Mouse (Mus musculus) granulocyte monocyte progenitor cell, adult 5-6 weeks (primary cell): Measurements from ENCODE around the gene Pigc. TPM values are rescaled to one million over a fixed set of nuclear protein-coding genes. Genes with fewer than 3 reads are reported as not detected.

Source experiments
- ATAC-seq: replicated peaks from 2 replicates; pipeline ENCODE4 v1.8.0; 2016; ENCODE audit warnings: mild to moderate bottlenecking, moderate TSS enrichment, inconsistent platforms; ENCODE audit not compliant: poor library complexity, severe bottlenecking
- total RNA-seq, 2 experiments: library from RNA; stranded (forward) in 1 of 2; stranded (reverse) in 1 of 2; fragments of 200-712, 200-1000 nt in 1 of 2; fragments of >200 nt in 1 of 2; fragmentation: Nextera tagmentation in 1 of 2; gene quantifications; 2 replicates each; pipeline ENCODE4 v1.2.3; 2014 to 2017

Gene Pigc
- total RNA-seq, 2 experiments from 2014 or later = 17.2 to 23.6 TPM

DNA sequence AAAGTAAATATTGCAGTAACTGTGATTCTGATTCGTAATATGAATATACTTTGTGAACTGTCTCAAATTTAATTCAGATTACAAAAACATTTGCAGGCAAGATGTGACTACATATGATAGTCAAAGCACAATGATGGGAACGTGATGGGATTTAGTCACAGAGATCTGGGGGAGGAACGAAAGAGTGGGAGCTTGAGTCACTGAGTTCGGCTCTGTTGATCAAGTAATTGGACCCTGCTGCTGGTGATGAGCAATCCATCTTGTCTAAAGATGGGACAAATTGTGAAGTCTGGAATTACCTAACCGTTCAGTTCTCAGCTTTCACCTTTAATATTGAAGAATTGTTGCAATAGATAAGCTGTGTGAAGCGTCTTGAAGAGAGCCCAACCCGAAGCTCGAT lies 3.2 kb downstream of the Pigc start:
- no peak for ATAC-seq

DNA sequence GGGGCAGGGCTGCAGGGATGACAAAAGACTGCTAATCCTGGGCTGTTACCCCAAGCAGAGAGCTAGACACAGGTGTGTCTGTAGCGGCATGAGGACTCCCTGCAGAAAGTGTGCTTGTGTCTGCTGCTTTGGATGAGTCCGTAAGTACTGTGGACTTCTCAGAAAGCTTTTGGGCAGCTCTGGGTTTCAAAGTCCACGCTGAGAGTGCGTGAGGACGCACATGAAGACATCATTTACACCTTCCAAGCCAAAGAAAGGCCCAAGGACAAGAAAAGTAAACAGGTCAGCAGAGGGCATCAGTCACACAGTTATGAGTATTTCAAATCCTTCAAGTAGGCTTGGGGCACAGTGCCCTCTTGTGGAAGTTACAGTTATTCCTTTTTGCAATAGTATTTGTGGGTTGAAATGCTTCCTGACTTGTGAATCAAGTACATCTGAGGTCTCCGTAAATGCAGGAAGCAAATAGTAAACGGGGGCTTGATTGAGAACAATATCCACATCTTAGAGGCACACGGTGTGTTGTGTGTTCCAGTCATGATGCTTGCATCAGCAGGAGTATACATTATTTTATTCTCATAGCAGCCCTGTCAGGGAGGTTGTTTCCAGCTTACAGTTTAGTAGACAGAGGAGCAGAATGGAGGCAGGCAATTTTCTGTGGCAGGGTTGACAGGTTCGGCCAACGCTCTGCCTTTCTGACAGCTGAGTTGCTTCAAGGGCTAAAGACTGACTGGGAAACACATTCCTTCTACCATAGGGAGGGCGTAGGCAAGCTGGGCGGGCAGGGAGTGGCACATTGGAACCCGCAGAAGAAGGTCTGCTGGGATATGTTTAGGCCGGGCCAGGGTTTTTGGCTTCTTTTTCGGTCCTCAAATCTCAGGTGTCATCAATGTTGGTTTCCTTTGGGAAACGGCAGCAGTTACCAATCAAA lies 7.5 kb downstream of the Pigc start:
- peak; percentile 87 for ATAC-seq

GRCm38 (mm10) chr1:161977331-161977730 lies 8.3 kb downstream of the Pigc start:
- ATAC-seq = no peak

DNA sequence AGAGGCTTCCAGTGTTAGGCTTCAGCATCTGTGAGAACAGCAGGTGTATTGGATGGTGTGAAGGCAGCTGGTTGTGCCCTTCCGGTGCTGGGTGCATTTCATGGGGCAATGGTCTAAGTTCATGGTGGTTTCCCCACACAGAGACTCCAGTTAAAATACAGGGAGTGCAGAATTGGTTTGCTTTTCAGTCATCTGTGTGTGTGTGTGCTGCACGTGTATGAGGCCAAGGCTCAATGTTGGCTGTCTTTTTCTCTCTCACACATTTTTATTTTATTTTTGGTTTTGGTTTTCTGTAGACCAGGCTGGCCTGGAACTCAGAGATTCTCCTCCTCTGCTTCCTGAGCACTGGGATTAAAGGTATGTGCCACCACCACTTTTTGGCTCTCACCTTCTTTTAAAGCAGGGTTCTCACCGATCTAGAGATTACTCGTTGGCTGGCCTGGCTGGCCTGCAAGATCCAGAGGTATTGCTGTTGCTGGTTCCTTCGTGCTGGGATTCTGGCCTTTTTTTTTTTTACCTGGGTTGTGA lies 9.3 kb downstream of the Pigc start:
- no peak for ATAC-seq

DNA sequence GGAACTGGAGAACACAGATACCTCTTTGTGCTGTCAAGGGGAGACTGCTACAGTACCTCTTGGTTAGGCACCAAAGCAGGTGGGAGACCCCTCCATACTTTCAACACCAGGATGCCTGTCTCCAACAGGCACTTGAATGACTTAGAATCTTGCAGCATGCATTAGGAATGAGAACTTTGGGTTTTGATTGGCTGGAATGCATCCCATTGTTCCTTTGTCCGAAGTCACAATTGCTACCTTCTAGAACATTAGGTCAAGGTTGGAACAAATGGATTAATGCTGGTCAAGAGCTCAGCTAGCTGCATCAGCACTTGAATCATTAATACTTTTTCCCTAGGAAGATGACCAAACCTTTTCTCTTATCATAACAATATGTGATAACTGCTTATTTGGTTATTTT lies 10.6 kb downstream of the Pigc start, which contains the start of gene 4930558K02Rik:
Gene 4930558K02Rik, minus strand, starts transcription at position 101 of the 400 bp plus-strand sequence.
- no peak for ATAC-seq

DNA sequence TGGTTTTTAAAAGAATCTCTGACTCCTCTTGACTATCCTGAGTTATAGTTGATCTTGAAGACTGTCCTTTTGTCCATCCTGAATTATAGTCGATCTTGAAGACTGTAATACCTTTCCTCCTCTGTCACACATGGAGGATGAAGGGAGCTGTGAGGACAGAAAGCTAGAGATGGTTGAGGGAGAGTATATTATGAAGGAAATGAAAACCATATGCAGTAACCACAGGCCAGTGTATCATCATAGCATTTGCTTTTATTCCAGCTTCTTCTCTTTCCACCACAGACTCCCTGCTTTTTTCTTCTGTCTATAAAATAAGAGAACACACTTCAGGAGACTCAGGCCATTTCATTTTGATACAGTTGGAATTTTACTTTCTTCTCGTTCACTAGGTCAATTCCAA lies 11.1 kb downstream of the Pigc start:
- ATAC-seq = no peak

- no peak for ATAC-seq
Observed at GRCm38 (mm10) chr1:161980626-161981298, 11.8 kb downstream of the Pigc start.

- no peak for ATAC-seq
Observed at GRCm38 (mm10) chr1:161983451-161983850, 14.5 kb downstream of the Pigc start.

GRCm38 (mm10) chr1:161983979-161984566 lies 15.1 kb downstream of the Pigc start:
- no peak for ATAC-seq

DNA sequence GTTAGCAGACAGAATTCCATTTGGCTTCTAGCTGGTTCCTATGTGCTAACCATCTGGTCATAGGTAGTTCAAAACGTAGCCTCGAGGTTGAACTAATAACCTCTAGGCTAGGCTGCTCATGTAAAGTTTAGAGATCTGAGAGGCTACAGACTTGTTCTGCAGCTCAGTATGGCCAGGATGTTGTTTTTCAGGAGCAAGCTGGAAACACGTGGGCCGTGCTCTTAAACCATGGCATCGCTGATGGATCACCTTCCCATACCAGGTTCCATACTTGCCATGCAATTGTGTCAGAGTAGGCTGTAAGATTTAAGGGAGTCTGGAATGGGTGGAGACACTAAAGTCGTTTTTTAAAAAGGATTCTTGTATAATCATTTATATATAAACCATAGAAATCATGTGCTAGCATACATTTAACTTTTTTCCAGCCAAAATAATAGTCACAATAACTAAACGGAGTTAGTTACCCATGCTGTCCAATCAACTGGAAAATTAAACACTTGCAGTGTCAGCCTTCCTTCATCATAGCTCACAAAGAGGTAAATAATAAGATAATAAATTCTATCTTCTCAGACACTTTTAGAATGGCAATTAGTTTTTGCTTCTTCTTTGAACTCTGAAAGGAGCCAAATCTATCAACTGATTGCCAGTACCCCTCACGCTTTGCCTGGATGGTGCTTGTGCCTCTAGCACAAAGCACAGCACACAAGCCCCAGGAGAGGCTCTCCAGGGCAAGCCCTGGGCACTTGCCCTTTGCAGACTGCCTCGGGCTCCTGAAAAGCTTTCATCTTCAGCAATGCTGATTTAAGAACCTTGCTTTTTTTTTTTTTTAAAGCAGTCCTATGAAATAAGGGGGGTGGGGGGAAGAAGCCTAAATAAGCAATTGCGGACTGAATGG lies 21.9 kb downstream of the Pigc start:
- ATAC-seq = no peak

DNA sequence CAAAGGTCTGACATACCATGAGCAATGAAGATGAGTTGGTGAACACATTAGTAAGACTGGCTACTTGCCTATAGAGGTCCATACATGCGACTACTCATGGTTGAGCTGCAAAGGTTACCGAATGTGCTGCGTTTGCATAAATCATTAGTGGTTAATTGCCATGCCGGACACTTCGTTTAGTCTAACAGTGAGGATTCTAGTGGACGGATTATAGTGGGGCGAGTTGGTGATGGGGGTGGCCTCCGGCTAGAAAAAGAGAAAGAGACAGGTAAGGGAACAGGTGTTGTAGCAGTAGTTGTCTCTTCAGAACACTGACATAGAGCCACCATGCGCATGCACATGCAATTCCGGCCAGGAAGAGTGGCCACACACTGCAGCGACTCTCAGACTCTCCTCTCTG lies 22.9 kb downstream of the Pigc start:
- no peak for ATAC-seq

GRCm38 (mm10) chr1:161992389-161992788 lies 23.4 kb downstream of the Pigc start:
- ATAC-seq = peak; percentile 50

DNA sequence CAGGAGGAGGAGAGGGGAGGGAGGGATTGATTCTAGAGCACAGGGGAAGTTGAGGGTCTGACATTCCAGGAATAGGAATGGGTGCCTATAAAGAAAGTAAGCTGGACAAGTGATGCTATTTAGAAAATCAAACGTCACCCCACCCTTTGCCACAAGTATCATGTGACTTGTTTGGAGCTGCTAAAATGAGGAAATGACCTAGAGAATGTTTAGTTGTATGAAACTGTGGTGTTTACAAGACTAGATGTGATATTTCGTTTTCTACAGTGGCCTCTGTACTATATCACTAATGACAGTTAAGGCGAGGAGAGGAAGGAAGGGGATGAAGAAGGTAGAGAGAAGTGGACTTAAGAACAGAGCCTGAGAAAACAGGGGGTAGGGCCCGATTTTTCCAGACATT lies 29.8 kb downstream of the Pigc start:
- ATAC-seq = peak; percentile 83

DNA sequence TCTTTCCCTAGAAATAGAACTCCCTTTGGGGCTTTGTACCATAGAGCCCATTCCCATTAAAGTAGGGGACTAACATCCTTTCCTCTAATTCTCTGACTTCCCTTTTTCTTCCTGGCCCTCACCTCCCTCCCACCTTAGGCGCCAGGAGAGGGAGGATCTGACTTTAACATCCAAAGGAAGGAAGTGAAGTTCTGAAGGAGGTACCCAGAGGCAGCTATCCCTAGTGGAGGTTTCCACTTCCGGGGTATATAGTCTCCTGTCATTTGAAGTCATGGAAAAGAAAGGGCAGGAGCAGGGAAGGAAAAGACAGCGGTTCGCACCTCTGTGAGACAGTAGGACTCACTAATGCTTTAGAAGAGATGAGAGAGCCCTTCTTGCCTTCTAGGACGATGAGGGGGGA lies 30.4 kb downstream of the Pigc start:
- ATAC-seq = peak; percentile 64

GRCm38 (mm10) chr1:161999882-162000371 lies 30.9 kb downstream of the Pigc start:
- ATAC-seq = peak; percentile 40

- no peak for ATAC-seq
Observed at GRCm38 (mm10) chr1:162001328-162001727, 32.3 kb downstream of the Pigc start.

DNA sequence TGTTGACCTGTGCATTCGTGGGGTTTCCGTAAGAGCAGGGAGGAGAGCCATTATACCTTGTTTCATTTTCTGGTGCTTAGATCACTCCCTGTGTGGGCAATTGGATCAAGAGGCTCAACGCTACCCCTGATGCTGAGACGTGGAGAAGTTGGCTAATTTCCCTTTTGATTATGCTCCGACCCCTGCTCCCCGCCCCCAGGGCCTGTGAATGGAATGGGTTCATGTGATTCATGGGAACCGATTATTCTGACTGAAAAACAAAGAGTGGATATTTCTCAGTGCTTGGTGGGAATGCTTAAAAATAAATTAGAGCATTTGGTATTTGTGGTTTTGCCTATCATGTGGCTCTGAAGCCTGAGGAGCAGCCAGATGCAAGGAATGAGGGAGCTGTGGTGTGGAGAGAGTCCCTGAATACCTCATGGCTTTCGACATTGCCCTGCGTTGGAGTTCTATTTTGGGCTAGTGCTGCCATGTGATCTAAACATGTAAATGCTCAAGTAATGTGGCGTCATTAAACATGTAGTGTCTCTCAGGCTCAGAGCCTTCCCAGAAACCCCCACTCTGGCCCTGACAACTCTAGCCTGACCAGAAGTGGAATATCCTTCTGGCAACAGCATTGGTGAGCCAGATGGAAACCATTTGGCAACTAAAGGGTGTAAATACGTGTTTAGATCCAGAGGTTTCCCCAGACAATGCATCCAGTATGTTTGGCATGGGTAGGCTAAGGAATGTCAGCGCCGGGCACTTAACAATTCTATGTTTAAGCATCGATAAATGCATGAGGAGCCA lies 34.9 kb downstream of the Pigc start:
- no peak for ATAC-seq

GRCm38 (mm10) chr1:162004518-162004780 lies 35.5 kb downstream of the Pigc start:
- ATAC-seq = no peak
